Comparison of ENCODE assay signal across 19 mouse cellular contexts in the genomic region with DNA sequence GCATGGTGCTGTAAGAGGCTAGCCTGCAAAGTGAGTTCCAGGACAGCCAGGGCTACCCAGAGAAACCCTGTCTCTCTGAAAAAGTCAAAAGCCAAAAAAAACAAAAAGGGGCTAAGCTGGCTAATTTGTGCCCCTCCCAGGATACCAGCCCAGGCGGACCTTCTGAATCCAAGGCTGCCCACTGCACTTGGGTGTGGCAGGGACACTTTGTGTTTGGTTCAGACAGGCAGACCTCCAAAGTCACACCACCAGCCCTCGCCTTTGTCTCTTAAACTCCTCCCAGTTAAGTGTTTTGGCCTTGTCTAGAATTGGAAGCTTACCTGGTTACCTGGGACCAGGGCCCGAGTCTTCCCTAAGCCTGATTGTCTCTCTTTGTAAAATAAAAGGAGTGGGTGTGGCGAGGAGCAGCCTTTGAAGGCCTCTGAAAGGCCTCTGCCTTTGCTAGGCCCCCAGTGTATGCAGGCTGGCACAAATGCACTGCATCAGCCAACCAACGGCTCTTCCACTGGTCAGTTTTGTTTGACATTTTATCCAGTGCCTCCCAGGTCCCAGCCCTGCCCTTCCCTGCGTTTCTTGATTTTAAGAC. TPM values are rescaled to one million over a fixed set of nuclear protein-coding genes. Genes with fewer than 3 reads are reported as not detected.
DNase-seq lines count a peak whose midpoint lies in the region; ATAC-seq and TF ChIP-seq lines count a peak whose summit lies in the region.
"Had no signal": no experiment of that assay in that cellular context is flagged by ENCODE, and none has a peak within 500 bp of the region (broad histone marks: within the 10 kb centered on the region; RNA-seq: fewer than 3 reads in every experiment).

No protein-coding gene starts in this region.

- no peak for DNase-seq in hindbrain, embryonic 11.5 days (ENCODE audit: low spot score)
- DNase-seq in ES-E14 (ENCODE audit: low read depth, low spot score): peak; percentile 90
- no peak for DNase-seq in adrenal gland, postnatal 36 days
- no peak for DNase-seq in T-cell, adult 2 months (ENCODE audit: low spot score)
- DNase-seq in kidney, adult 11 months: no peak
- DNase-seq: adrenal gland, postnatal 10 days; cerebellum, postnatal 25 days; gastrocnemius, postnatal 10 days; layer of hippocampus, adult 9-11 months; right cerebral cortex, adult 18-20 months had no signal

- no peaks in the 10 kb centered on the region for H3K9me3 ChIP-seq in hindbrain, embryonic 13.5 days
- no peaks in the 10 kb centered on the region for H3K9me3 ChIP-seq in hindbrain, embryonic 11.5 days (ENCODE audit: control insufficient read depth, low read length)
- no peaks in the 10 kb centered on the region for H3K9me3 ChIP-seq in E14TG2a.4 (ENCODE audit: low read length)
- H3K9me3 ChIP-seq in ES-E14 (ENCODE audit: control insufficient read depth, insufficient read depth, low read depth, low read length): no peaks in the 10 kb centered on the region
- H3K9me3 ChIP-seq in intestine, postnatal 0 days (ENCODE audit: control insufficient read depth): no peaks in the 10 kb centered on the region
- H3K9me3 ChIP-seq: forebrain, embryonic 15.5 days; heart, embryonic 15.5 days; liver, embryonic 12.5 days had no signal

- TF ChIP-seq CTCF in E14TG2a.4 (conservative IDR thresholded peaks at IDR 0.05; ENCODE audit: low read length): no peak
- TF ChIP-seq CTCF in intestine, postnatal 0 days (IDR thresholded peaks at IDR 0.05; ENCODE audit: low read depth): no peak

- H3K9ac ChIP-seq in hindbrain, embryonic 13.5 days: no peak overlapping the region
- no peak overlapping the region for H3K9ac ChIP-seq in hindbrain, embryonic 11.5 days (ENCODE audit: low read depth, low read length)
- peak overlapping the region; percentile 10; the same call in 1 of the 2 replicates for H3K9ac ChIP-seq in ES-E14 (ENCODE audit: insufficient read depth, low read depth, low read length, poor library complexity, severe bottlenecking)
- H3K9ac ChIP-seq in intestine, postnatal 0 days (ENCODE audit: low read depth, low read length): no peak overlapping the region
- H3K9ac ChIP-seq: forebrain, embryonic 15.5 days; heart, embryonic 15.5 days; liver, embryonic 12.5 days had no signal

- H3K27me3 ChIP-seq in hindbrain, embryonic 13.5 days: no peaks in the 10 kb centered on the region
- no peaks in the 10 kb centered on the region for H3K27me3 ChIP-seq in hindbrain, embryonic 11.5 days (ENCODE audit: control insufficient read depth, insufficient read depth, low read length)
- H3K27me3 ChIP-seq in E14TG2a.4 (ENCODE audit: insufficient read depth, low read length): no peaks in the 10 kb centered on the region
- no peaks in the 10 kb centered on the region for H3K27me3 ChIP-seq in intestine, postnatal 0 days (replicated peaks; ENCODE audit: control insufficient read depth, insufficient read depth, low read length)
- H3K27me3 ChIP-seq: forebrain, embryonic 15.5 days; heart, embryonic 15.5 days; liver, embryonic 12.5 days; Patski had no signal

- no peak for ATAC-seq in hindbrain, embryonic 13.5 days (ENCODE audit: low FRiP score)
- ATAC-seq in hindbrain, embryonic 11.5 days (ENCODE audit: low FRiP score): no peak
- ATAC-seq in intestine, postnatal 0 days: no peak
- ATAC-seq: forebrain, embryonic 15.5 days; liver, embryonic 12.5 days; lung, postnatal 0 days; Patski had no signal

- no peak overlapping the region for H3K4me2 ChIP-seq in hindbrain, embryonic 13.5 days
- no peak overlapping the region for H3K4me2 ChIP-seq in hindbrain, embryonic 11.5 days (replicated peaks; ENCODE audit: low read depth, low read length)
- no peak overlapping the region for H3K4me2 ChIP-seq in intestine, postnatal 0 days (replicated peaks; ENCODE audit: low read depth)
- H3K4me2 ChIP-seq: forebrain, embryonic 15.5 days; heart, embryonic 15.5 days; liver, embryonic 12.5 days had no signal

- peaks cover 64% of the 10 kb centered on the region for H3K4me1 ChIP-seq in hindbrain, embryonic 13.5 days (replicated peaks)
- H3K4me1 ChIP-seq in hindbrain, embryonic 11.5 days (replicated peaks; ENCODE audit: control insufficient read depth, insufficient read depth, low read length): peaks cover 15% of the 10 kb centered on the region
- H3K4me1 ChIP-seq in E14TG2a.4 (replicated peaks; ENCODE audit: low read depth, low read length) (peaks cover 94% of the 10 kb centered on the region), ES-E14 (ENCODE audit: control insufficient read depth in 2 of 2, insufficient read depth in 2 of 2, low read length in 2 of 2, poor library complexity in 1 of 2) (peaks cover 20 to 55% of the 10 kb centered on the region in 2 experiments)
- H3K4me1 ChIP-seq in intestine, postnatal 0 days (replicated peaks; ENCODE audit: control insufficient read depth, insufficient read depth, low read length): peaks cover 18% of the 10 kb centered on the region

- no peak overlapping the region for H3K4me3 ChIP-seq in hindbrain, embryonic 13.5 days
- H3K4me3 ChIP-seq in hindbrain, embryonic 11.5 days (ENCODE audit: low read depth, low read length): no peak overlapping the region
- peak overlapping the region; percentile 70 for H3K4me3 ChIP-seq in E14TG2a.4 (replicated peaks; ENCODE audit: low read length)
- H3K4me3 ChIP-seq in ES-E14 (ENCODE audit: insufficient read depth in 1 of 2, low read depth in 1 of 2, low read length in 2 of 2, poor library complexity in 1 of 2, severe bottlenecking in 1 of 2): no peak overlapping the region
- H3K4me3 ChIP-seq in intestine, postnatal 0 days (ENCODE audit: low read depth, low read length): no peak overlapping the region
- H3K4me3 ChIP-seq: forebrain, embryonic 15.5 days; heart, embryonic 15.5 days; liver, embryonic 12.5 days had no signal

- H3K27ac ChIP-seq in hindbrain, embryonic 13.5 days: peak overlapping the region; percentile 10; the same call in 1 of the 2 replicates
- H3K27ac ChIP-seq in hindbrain, embryonic 11.5 days (ENCODE audit: low read depth, low read length): no peak overlapping the region
- H3K27ac ChIP-seq in ES-E14 (ENCODE audit: insufficient read depth, low read depth, low read length, poor library complexity, severe bottlenecking): peak overlapping the region; percentile 96
- H3K27ac ChIP-seq in intestine, postnatal 0 days (ENCODE audit: low read depth, low read length): 0 out of 2 replicates have a peak overlapping the region, but pooled peaks have one; percentile 31
- H3K27ac ChIP-seq: forebrain, embryonic 15.5 days; heart, embryonic 15.5 days; kidney, postnatal 0 days; liver, embryonic 12.5 days had no signal

- H3K36me3 ChIP-seq in hindbrain, embryonic 13.5 days: peaks cover 24% of the 10 kb centered on the region
- H3K36me3 ChIP-seq in hindbrain, embryonic 11.5 days (ENCODE audit: control insufficient read depth, insufficient read depth, low read length): no peaks in the 10 kb centered on the region
- H3K36me3 ChIP-seq in E14TG2a.4 (ENCODE audit: insufficient read depth, low read length) (peaks cover 55% of the 10 kb centered on the region), ES-E14 (ENCODE audit: control insufficient read depth, insufficient read depth, low read length, poor library complexity, severe bottlenecking) (peaks cover 14% of the 10 kb centered on the region)
- peaks cover 41% of the 10 kb centered on the region for H3K36me3 ChIP-seq in intestine, postnatal 0 days (ENCODE audit: control insufficient read depth, insufficient read depth)

- WGBS in hindbrain, embryonic 13.5 days: 49% methylated on average over 6 of the region's 6 CpGs
- WGBS in hindbrain, embryonic 11.5 days: 43% methylated on average over 6 of the region's 6 CpGs
- 51% methylated on average over 6 of the region's 6 CpGs for WGBS in intestine, postnatal 0 days

- in situ Hi-C loops in ES-E14 (cut with MboI; ENCODE audit: low sequenced_read_pairs in 2 of 2, unreplicated experiment in 2 of 2): no loop called here

TF ChIP-seq in ES-E14, 5 proteins besides CTCF, POLR2A, EP300 and RAD21:
- no peak for TF ChIP-seq ZNF384 (IDR thresholded peaks at IDR 0.05; ENCODE audit: low read depth, low read length)
- TF ChIP-seq HCFC1 (IDR thresholded peaks at IDR 0.05; ENCODE audit: borderline replicate concordance, insufficient read depth, low read length): no peak
- no peak for TF ChIP-seq CHD2 (IDR thresholded peaks at IDR 0.05; ENCODE audit: low read depth, low read length)
- no peak for TF ChIP-seq ZC3H11A (IDR thresholded peaks at IDR 0.05; ENCODE audit: borderline replicate concordance, low read depth, low read length)
- TF ChIP-seq MAFK (IDR thresholded peaks at IDR 0.05; ENCODE audit: insufficient read depth, low read depth, low read length): no peak

RNA-seq across cellular contexts. Expression of gene Slc6a6, which starts 26.6 kb away (rescaled TPM):
- 91.0 and 98.3 TPM in 2 replicates for polyA plus RNA-seq in hindbrain, embryonic 13.5 days (2015; fragmentation: Nextera tagmentation; extraction: Ambion mirVana)
- 46.6 and 64.0 TPM in 2 replicates for polyA plus RNA-seq in hindbrain, embryonic 11.5 days (2014; fragmentation: Nextera tagmentation; extraction: Ambion mirVana)
- 150 and 231 TPM in 2 replicates for total RNA-seq in ES-E14 (2012; rRNA removed)
- 109 and 127 TPM in 2 replicates for polyA plus RNA-seq in intestine, postnatal 0 days (2015; fragmentation: Nextera tagmentation; extraction: Ambion mirVana)
- total RNA-seq in adrenal gland, postnatal 36 days (2021): 100 to 1,000 TPM; 331 to 678 TPM
